Mouse (Mus musculus): ENCODE measurements around the gene Ppm1b. TPM values are rescaled to one million over a fixed set of nuclear protein-coding genes. Genes with fewer than 3 reads are reported as not detected.

Ppm1b gene
- polyA plus RNA-seq, 1 experiment, result 93.8 TPM

GRCm38 (mm10) chr17:85020343-85020742 lies 63.8 kb downstream of the Ppm1b start:
- no peak for DNase-seq (ENCODE audit: extremely low spot score in 1 of 2, low spot score in 1 of 2)

- DNase-seq (ENCODE audit: extremely low spot score in 1 of 2, low spot score in 1 of 2), result peak in 1 of 2 experiments; percentile 88
Observed at GRCm38 (mm10) chr17:85023247-85024167, 67.0 kb downstream of the Ppm1b start.

GRCm38 (mm10) chr17:85024237-85024636 lies 67.7 kb downstream of the Ppm1b start:
- DNase-seq (ENCODE audit: extremely low spot score in 1 of 2, low spot score in 1 of 2), result no peak

DNA sequence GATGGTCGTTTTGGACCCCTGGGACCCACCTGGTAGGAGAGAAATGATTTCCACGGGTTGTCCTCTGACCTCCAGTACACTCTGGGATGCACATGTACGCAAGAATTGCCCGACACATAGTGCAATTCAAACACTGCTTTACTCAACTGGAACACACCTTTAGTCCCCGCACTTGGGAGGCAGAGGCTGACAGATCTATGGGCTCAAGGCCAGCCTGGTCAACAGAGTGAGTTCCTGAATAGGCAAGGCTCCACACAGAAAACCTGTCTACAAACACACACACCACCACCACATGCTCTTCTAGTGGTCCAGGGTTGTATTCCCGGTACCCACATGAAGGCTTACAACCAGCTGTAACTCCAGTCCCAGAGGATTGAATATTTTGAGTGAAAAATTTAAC lies 68.6 kb downstream of the Ppm1b start:
- no peak for DNase-seq (ENCODE audit: extremely low spot score in 1 of 2, low spot score in 1 of 2)

DNA sequence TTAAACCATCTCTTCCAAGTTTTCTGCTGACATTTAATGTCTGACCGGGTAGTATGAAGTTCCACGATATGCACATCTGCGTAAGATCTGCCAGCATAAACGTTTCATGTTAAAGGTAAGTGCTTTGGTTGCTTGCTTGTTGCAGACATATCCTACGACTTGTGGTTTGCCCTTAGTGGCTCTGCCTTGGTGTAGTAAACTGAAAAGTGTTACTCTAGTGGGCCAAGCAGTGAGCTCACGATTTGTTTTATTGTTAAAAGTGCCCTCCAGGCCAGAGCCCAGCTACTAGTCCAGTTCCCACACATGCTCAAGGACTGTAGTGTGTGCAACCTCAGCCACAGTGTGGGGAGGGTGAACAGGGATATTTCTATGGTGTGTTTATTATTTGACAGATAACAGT lies 69.9 kb downstream of the Ppm1b start:
- DNase-seq (ENCODE audit: extremely low spot score in 1 of 2, low spot score in 1 of 2), result no peak

- no peak for DNase-seq (ENCODE audit: extremely low spot score in 1 of 2, low spot score in 1 of 2)
Observed at GRCm38 (mm10) chr17:85027247-85027646, 70.7 kb downstream of the Ppm1b start.

DNA sequence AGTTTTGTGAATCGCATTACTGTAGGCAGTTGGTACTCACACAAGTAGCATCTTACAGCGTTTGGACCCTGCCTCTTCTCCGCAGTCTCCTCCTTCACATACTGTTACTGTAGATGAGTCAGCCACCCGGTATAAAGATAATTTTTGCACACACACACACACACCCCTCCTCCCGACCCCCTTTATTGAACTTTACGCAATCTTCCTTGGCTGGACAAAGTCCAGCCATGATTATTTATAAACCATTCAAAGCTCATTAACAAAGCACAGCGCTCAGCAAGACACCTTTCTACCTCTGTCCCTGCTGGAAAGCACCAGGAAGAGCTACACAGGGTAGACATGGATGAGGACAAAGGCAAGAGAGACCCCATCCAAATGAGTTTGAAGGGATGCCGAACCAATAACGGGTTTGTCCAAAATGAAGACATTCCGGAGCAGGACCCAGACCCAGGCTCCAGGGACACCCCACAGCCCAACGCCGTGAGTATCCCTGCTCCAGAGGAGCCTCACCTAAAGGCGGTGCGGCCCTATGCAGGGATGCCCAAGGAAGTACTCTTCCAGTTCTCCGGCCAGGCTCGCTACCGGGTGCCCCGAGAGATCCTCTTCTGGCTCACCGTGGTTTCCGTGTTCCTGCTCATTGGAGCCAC lies 71.7 kb downstream of the Ppm1b start, which contains the start of gene Slc3a1:
Gene Slc3a1 (plus strand): TSS at position 284 of the 647 bp plus-strand sequence.
- no peak for DNase-seq (ENCODE audit: extremely low spot score in 1 of 2, low spot score in 1 of 2)

GRCm38 (mm10) chr17:85028797-85029196 lies 72.3 kb downstream of the Ppm1b start:
- DNase-seq (ENCODE audit: extremely low spot score in 1 of 2, low spot score in 1 of 2), result no peak

- DNase-seq (ENCODE audit: extremely low spot score in 1 of 2, low spot score in 1 of 2), result no peak
Observed at GRCm38 (mm10) chr17:85030651-85031050, 74.1 kb downstream of the Ppm1b start.

GRCm38 (mm10) chr17:85033087-85033486 lies 76.5 kb downstream of the Ppm1b start:
- no peak for DNase-seq (ENCODE audit: extremely low spot score in 1 of 2, low spot score in 1 of 2)

GRCm38 (mm10) chr17:85034068-85034467 lies 77.5 kb downstream of the Ppm1b start:
- peak in 1 of 2 experiments; percentile 34 for DNase-seq (ENCODE audit: extremely low spot score in 1 of 2, low spot score in 1 of 2)

DNA sequence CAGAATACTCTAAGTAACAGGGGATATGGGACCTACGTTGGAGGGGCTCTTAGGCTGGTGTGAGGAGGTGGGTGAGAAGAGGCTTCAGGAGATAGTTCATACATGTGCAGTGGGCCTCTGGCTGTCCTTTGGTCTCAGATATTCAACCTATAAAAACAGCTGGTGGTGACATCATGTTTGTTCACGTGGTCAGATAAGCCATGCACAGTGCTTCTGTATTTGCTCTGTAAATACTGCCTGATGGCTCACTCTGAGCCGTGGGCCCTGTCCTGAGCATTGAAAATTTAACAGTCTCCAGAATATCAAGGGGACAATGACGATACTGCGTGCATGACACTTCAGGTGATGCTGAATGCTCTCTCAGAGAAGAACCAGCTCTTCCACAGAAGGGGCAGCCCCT lies 81.3 kb downstream of the Ppm1b start:
- no peak for DNase-seq (ENCODE audit: extremely low spot score in 1 of 2, low spot score in 1 of 2)

- DNase-seq (ENCODE audit: extremely low spot score in 1 of 2, low spot score in 1 of 2), result no peak
Observed at GRCm38 (mm10) chr17:85038311-85038710, 81.8 kb downstream of the Ppm1b start.

- no peak for DNase-seq (ENCODE audit: extremely low spot score in 1 of 2, low spot score in 1 of 2)
Observed at GRCm38 (mm10) chr17:85038761-85039160, 82.2 kb downstream of the Ppm1b start.

DNA sequence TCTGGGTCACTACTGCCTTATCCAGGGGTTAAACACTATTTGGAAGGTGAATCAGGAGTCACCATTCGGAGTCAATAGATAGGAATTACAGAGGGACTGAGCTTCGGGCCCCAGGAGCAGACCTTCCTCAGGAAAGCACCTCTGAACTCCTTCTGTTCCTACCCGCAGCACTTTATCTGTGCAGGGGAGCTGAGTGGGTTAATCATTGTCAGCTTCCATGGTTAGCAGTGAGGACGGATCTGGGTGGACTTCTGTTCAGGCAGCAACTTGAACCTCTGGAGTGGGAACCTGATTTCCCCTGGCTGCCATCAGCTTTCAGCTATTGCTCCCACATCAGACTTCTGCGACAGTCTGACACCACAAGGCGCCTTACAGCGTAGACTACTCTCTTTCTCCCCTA lies 84.4 kb downstream of the Ppm1b start:
- DNase-seq (ENCODE audit: extremely low spot score in 1 of 2, low spot score in 1 of 2), result no peak

DNA sequence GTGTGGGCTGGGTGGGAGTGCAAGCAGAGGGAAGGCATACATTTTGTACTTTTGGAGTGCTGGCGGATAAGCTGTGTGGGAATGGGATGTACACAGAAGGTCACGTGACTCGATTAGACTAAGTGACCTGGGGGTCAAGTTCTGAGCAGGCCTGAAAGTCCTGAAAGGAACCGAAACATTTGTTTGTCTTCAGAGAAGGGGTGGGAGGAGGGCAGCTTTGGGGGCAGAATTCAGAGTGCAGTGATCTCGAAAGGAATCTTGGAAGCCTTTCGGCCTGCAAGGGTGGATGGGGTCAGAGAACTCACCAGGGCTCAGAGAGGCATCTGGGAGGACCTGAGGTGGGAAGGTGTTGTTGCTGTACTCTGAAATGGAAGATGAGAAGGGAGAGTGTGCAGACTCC lies 85.9 kb downstream of the Ppm1b start:
- DNase-seq (ENCODE audit: extremely low spot score in 1 of 2, low spot score in 1 of 2), result no peak

DNA sequence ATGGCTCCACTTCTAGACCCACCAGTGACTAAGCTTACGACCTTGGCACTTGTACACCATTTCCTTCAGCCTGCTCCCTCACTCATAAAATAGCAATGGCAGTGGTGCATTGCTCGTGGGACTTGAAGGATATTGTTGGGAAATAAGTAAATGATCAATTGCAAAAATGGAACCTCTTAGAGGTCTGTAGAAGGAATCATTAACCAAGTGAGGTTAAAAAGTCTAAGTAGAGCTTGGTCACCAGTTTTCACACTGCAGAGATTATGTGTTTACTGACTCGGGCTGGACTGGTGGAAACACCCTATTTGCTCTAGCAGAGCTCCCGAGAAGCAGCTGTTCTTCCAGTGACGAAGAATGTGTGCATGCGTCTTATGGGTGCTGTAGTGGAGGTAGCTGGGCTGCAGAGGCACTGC lies 86.9 kb downstream of the Ppm1b start:
- DNase-seq (ENCODE audit: extremely low spot score in 1 of 2, low spot score in 1 of 2), result no peak

DNA sequence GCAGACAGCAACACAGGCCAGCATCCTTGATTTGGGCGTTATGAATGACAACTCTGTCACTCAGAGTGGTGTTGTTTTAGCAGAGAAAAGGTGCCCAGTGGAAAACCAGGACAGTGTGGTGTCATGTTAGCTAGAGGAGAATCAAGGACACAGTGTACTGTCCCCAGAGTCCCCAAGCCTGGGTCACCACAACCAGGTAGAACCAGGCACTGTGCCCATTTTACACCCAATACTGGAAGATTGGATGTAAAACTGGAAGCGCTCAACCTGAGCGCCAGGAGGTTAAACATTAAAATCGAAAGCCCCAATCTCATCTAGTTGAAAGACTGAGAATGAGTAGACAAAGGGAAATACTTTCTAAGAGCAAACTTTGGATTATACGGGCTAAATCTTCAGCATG lies 87.9 kb downstream of the Ppm1b start:
- no peak for DNase-seq (ENCODE audit: extremely low spot score in 1 of 2, low spot score in 1 of 2)

- DNase-seq (ENCODE audit: extremely low spot score in 1 of 2, low spot score in 1 of 2), result no peak
Observed at GRCm38 (mm10) chr17:85045160-85045559, 88.6 kb downstream of the Ppm1b start.

DNA sequence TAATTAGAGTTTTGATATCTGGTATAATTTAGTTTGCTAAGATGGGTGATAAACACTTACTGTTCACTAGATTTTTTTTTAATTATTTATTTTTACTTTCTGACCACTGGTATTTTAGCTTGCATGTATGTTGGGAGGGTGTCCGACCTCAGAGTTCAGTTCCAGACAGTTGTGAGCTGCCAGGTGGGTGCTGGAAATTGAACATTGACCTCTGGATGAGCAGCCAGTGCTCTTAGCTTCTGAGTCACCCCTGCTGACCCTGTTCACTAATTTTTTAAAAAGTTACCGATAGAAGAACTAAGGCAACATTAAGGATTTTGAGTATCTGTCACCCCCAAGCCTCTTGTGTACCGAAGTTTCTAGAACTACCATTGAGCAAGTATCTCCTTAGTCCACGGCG lies 91.8 kb downstream of the Ppm1b start:
- DNase-seq (ENCODE audit: extremely low spot score in 1 of 2, low spot score in 1 of 2), result no peak

GRCm38 (mm10) chr17:85058276-85058675 lies 101.7 kb downstream of the Ppm1b start:
- DNase-seq (ENCODE audit: extremely low spot score in 1 of 2, low spot score in 1 of 2), result no peak

DNA sequence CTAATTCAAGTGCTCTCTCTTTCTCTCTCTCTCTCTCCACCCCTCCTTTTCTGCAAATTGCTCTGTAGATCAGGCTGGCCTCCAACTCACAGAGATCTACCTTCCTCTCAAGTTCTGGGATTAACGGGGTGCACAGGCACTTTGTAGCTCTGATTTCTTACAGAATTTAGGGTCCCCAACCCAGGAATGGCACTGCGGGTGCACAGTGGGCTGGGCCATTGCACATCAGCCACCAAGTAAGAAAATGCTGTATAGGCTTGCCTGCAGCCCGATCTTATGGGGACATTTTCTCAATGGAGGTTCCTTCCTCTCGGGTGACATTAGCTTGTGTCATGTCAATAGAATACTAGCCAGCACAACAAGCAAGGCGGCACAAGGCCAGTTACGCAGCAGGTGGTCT lies 102.6 kb downstream of the Ppm1b start:
- DNase-seq (ENCODE audit: extremely low spot score in 1 of 2, low spot score in 1 of 2), result no peak

All from frontal cortex, adult 2 months (tissue).